Mouse (Mus musculus): Measurements from ENCODE around the gene P2rx3. TPM values are rescaled to one million over a fixed set of nuclear protein-coding genes. Genes with fewer than 3 reads are reported as not detected.

Gene P2rx3
- total RNA-seq, 2 experiments from 2014 or later, result 0.40 to 0.43 TPM

- DNase-seq, result no peak
These were observed 6.4 kb upstream of the P2rx3 start for GRCm38 (mm10) chr2:85043623-85044022.

- DNase-seq, result no peak
These were observed 1.1 kb upstream of the P2rx3 start for GRCm38 (mm10) chr2:85038336-85038735.

DNA sequence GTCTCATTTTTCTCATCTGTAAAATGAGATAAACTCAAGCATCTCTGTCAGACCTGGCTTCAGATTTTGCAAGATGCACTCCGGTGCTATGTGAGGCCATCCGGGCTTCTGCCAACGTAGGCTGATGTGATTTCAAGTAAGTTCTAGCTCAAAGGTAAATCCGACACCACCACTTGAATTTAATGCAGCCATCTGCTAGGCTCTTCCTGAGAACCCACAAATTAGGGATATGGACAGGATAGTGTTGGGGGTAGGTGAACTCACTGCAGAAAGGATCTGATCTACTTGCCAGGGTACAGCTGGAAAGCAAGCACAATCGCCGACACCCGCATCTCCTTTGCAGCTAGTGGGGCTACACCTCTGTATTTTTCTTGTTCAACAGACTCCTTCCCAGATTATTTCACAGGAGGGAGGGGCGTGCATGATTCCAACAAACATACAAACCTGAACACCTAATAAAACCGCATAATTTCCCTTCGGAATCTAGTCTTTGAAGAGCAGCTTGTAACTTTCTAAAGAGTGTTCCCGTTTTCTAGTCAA is 685 bp downstream of the P2rx3 start:
- no peak for DNase-seq

GRCm38 (mm10) chr2:85034169-85034568 is 3.1 kb downstream of the P2rx3 start:
- DNase-seq, result no peak

- DNase-seq, result no peak
These were observed 4.1 kb downstream of the P2rx3 start for GRCm38 (mm10) chr2:85033121-85033520.

- no peak for DNase-seq
These were observed 6.3 kb downstream of the P2rx3 start for GRCm38 (mm10) chr2:85030989-85031388.

GRCm38 (mm10) chr2:85029897-85030296 is 7.4 kb downstream of the P2rx3 start:
- DNase-seq, result no peak

DNA sequence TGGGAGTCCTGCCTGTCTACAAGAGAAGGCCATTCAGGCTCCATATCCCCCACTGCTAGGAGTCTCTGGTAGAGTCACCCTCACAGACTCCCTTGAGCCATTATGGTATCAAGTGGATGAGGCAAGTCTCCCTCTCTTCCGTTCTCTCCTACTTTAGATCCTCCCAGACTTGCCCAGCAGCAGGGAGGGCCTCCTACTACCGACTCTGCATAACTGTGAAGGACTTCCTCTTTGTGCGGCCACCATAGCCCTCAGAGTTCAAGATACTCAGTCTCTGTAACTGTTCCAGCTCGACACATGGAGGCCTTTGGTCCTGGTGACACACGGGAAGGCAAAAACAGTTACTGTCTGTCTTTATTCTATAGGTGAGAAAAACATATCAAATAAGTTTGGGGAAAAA is 10.0 kb downstream of the P2rx3 start:
- DNase-seq, result no peak

- DNase-seq, result no peak
These were observed 11.1 kb downstream of the P2rx3 start for GRCm38 (mm10) chr2:85026178-85026577.

DNA sequence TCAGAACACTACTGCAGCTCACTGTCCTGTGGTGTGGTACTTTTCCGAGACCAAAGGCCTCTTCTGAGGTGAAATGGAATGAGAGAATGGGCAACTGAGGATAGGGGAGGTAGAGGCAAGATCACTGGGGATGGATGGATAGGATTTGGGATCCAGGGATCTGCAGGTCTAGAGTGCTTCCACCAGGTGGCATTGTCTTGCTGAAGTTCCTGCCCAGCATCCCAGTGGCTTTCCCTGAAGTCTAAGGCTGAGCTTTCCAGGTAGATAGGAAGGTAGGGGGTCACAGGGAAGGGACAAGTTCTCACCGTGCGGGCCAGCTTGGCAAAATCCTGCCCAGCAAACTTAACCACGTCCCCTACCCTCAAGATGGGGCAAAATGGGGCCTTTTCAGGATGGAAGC is 15.2 kb downstream of the P2rx3 start:
- DNase-seq, result no peak

DNA sequence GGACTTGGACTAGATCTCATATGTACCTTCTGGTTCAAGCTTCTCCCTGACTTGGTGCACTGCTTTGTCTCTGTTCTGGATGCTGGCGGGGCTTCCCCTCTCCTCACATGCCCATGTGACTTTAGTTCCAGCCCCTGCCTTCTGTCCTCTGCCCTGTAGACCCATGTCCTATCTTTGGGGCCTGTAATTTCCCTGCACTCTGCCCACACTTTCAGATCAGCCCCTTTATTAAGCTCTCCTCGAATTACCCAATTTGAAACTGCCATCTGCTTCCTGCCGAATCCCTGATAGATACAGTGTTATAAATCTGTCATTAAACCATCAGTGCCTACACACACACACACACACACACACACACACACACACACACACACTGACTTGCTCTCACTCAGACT is 22.7 kb downstream of the P2rx3 start:
- DNase-seq, result no peak

DNA sequence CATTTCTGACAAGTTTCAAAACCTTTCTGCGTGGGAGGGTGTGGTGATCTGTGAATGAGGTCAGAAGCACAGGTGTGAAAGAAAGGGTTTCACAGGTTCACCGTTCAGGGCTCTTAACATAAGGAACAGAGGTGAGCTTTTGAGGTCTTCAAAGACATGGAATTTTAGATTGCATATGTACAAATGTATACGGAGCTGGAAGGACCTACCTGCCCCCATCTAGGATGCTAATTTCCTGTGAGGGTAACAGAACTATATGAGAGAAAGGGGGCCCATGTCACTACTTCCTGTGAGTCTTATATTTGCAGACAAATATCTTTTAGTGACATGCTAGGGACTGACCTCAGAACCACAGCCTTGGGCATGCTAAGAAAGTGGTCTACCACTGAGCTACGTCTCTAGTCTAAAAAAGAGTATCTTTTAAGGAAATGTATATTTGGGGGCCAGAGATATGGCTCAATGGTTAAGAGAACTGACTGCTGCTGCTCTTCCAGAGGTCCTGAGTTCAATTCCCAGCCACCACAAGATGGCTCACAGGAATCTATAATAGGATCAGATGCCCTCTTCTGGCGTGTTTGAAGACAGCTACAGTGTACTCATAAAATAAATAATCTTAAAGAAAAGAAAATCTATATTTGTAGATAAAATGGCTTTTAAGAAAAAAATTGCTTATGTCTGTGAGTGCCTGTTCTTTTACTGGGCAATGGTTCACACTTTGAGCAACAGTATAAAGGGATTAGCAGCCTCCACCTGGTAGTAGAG is 23.3 kb downstream of the P2rx3 start:
- no peak for DNase-seq

DNA sequence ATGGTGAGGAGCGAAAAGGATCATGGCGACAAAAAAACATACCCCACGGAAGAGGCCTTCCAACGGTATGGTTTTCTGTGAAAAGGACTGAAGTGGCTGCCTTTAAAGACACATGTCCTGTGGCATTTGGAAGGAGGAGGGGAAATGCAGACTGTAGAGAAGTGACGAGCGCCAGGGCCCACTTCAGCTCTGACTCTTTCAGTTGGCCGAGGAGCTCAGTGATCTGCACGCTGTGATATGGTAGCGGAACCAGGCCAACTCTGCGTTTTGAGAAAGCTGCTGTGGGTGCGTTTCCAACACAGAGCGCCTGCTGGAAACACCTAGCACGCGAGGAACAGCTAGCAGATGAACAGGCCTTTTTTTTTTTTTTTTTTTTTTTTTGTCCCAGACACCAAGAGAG is 24.6 kb downstream of the P2rx3 start:
- DNase-seq, result no peak

GRCm38 (mm10) chr2:85011906-85012604 is 25.2 kb downstream of the P2rx3 start:
- DNase-seq, result peak; percentile 13

DNA sequence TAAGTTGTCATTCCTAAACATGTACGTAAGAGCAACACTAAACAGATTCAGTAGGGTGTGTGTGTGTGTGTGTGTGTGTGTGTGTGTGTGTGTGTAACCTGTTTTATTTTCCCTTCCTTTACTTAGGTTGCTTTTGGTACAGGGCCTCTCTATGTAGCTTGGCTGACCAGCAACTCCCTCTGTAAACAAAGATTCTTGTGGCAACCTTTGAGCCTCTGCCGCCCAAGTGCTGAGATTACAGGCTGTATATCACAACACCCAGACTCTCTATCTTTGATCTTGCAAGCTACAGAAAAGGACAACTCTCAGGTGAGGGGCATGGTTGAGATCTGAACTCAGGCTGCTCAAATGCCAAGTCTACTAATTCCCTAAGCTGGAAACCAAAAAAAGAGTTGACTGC is 28.1 kb downstream of the P2rx3 start:
- DNase-seq, result no peak

- no peak for DNase-seq
These were observed 29.5 kb downstream of the P2rx3 start for GRCm38 (mm10) chr2:85007729-85008128.

GRCm38 (mm10) chr2:85006600-85006999 is 30.7 kb downstream of the P2rx3 start:
- no peak for DNase-seq

GRCm38 (mm10) chr2:85004341-85004740 is 32.9 kb downstream of the P2rx3 start:
- no peak for DNase-seq

- DNase-seq, result no peak
These were observed 34.7 kb downstream of the P2rx3 start for GRCm38 (mm10) chr2:85002575-85002974.

GRCm38 (mm10) chr2:85001497-85001896 is 35.8 kb downstream of the P2rx3 start:
- no peak for DNase-seq

GRCm38 (mm10) chr2:84999486-85000181 is 37.6 kb downstream of the P2rx3 start:
- no peak for DNase-seq

- no peak for DNase-seq
These were observed 40.9 kb downstream of the P2rx3 start for GRCm38 (mm10) chr2:84996376-84996775.

- DNase-seq, result no peak
These were observed 49.3 kb downstream of the P2rx3 start, which contains the start of gene Prg3 for GRCm38 (mm10) chr2:84987930-84988329. Gene Prg3, plus strand, starts transcription at chr2:84988215.
